Mouse (Mus musculus) bone marrow, adult 2 months (tissue): Measurements from ENCODE around the gene Sun2. TPM values are rescaled to one million over a fixed set of nuclear protein-coding genes. Genes with fewer than 3 reads are reported as not detected.

Source experiments
- H3K27ac ChIP-seq: fragments of 200-500 bp; 2 replicates; pipeline ENCODE4 v1.5.1; 2012; ENCODE audit warnings: low read depth, mild to moderate bottlenecking, control low read depth, inconsistent platforms, low read length; ENCODE audit not compliant: control insufficient read depth, poor library complexity, insufficient read depth
- H3K4me1 ChIP-seq: fragments of 200-500 bp; 2 replicates; pipeline ENCODE4 v1.6.1; 2011; ENCODE audit warnings: low read length; ENCODE audit not compliant: control insufficient read depth, insufficient read depth
- H3K4me3 ChIP-seq: fragments of 200-500 bp; replicated peaks from 2 replicates; pipeline ENCODE3; 2011; ENCODE audit warnings: mild to moderate bottlenecking, low read depth, low read length, control low read depth; ENCODE audit not compliant: control insufficient read depth
- CTCF ChIP-seq: fragments of 200-500 bp; IDR thresholded peaks from 2 replicates; pipeline ENCODE4 v1.5.1; 2011; ENCODE audit warnings: low read length, control low read depth; ENCODE audit not compliant: control insufficient read depth, insufficient read depth
- POLR2A ChIP-seq: fragments of 200-500 bp; IDR thresholded peaks from 2 replicates; pipeline ENCODE4 v1.6.1; 2011; ENCODE audit warnings: low read depth, mild to moderate bottlenecking, control low read depth, low read length, borderline replicate concordance; ENCODE audit not compliant: control insufficient read depth
- WGBS: fragments of 180-500 bp; shearing (Covaris S2); methylation state at CpG from one replicate; pipeline ENCODE4 v1.1.7; 2018; 5-methylcytosine and 5-hydroxymethylcytosine counted together
- polyA plus RNA-seq: library from polyadenylated mRNA; stranded (reverse); fragments of >200 nt; gene quantifications from 2 replicates; pipeline ENCODE4 v1.2.4, GENCODE M21; 2011; ENCODE audit warnings: low replicate concordance; ENCODE audit not compliant: missing spikeins, insufficient read depth, insufficient read length

Gene Sun2
- polyA plus RNA-seq, 1 experiment, result 147 TPM

GRCm38 (mm10) chr15:79752742-79753419 lies 10.5 kb upstream of the Sun2 start:
- Histone ChIP-seq H3K4me1 (peaks cover 13% of the 10 kb centered on the region), H3K27ac (peak overlapping the region; percentile 80)
- 26% methylated on average over 11 of the region's 11 CpGs for WGBS

GRCm38 (mm10) chr15:79751772-79752171 lies 9.4 kb upstream of the Sun2 start:
- Histone ChIP-seq H3K4me1 (peaks cover 8% of the 10 kb centered on the region), H3K27ac (peak overlapping the region; percentile 80), H3K4me3 (no peak overlapping the region)
- WGBS, result 30% methylated on average over 17 of the region's 17 CpGs
- 0 out of 2 replicates have a peak, but pooled peaks have one; percentile 31 for TF ChIP-seq POLR2A
- no peak for TF ChIP-seq CTCF

More at GRCm38 (mm10) chr15:79752742-79753419, 10.5 kb upstream of the Sun2 start:
- TF ChIP-seq POLR2A, result peak; percentile 46; the same call in 1 of the 2 replicates
- TF ChIP-seq CTCF, result peak; percentile 97
- H3K4me3 ChIP-seq, result no peak overlapping the region

- H3K4me1 ChIP-seq, result peaks cover 3% of the 10 kb centered on the region; the same call in 1 of the 2 replicates
- H3K4me3 ChIP-seq, result no peak overlapping the region
- no peak overlapping the region; the same call in 1 of the 2 replicates for H3K27ac ChIP-seq
- 80% methylated on average over 8 of the region's 8 CpGs for WGBS
- TF ChIP-seq POLR2A (no peak), CTCF (no peak)
Observed at GRCm38 (mm10) chr15:79750266-79750665, 7.9 kb upstream of the Sun2 start.

- TF ChIP-seq POLR2A (no peak), CTCF (no peak)
- H3K4me3 ChIP-seq, result no peak overlapping the region
- 26% methylated on average over 7 of the region's 7 CpGs for WGBS
- peaks cover 1% of the 10 kb centered on the region; the same call in 1 of the 2 replicates for H3K4me1 ChIP-seq
- H3K27ac ChIP-seq, result peak overlapping the region; percentile 62
Observed at GRCm38 (mm10) chr15:79749162-79749561, 6.8 kb upstream of the Sun2 start.

GRCm38 (mm10) chr15:79747998-79748397 lies 5.7 kb upstream of the Sun2 start:
- WGBS, result 84% methylated on average over 11 of the region's 11 CpGs
- no peak overlapping the region for H3K4me3 ChIP-seq
- H3K4me1 ChIP-seq, result peaks cover 2% of the 10 kb centered on the region; the same call in 1 of the 2 replicates
- TF ChIP-seq POLR2A (no peak), CTCF (peak; percentile 50; the same call in 1 of the 2 replicates)
- no peak overlapping the region for H3K27ac ChIP-seq

GRCm38 (mm10) chr15:79745883-79746282 lies 3.5 kb upstream of the Sun2 start:
- 89% methylated on average over 5 of the region's 5 CpGs for WGBS
- H3K4me1 ChIP-seq, result peaks cover 3% of the 10 kb centered on the region; the same call in 1 of the 2 replicates
- TF ChIP-seq CTCF, result no peak
- no peak for TF ChIP-seq POLR2A
- no peak overlapping the region for H3K4me3 ChIP-seq
- H3K27ac ChIP-seq, result no peak overlapping the region

- no peak overlapping the region for H3K27ac ChIP-seq
- H3K4me3 ChIP-seq, result no peak overlapping the region
- H3K4me1 ChIP-seq, result peaks cover 3% of the 10 kb centered on the region; the same call in 1 of the 2 replicates
- 86% methylated on average over 10 of the region's 10 CpGs for WGBS
- no peak for TF ChIP-seq POLR2A
- TF ChIP-seq CTCF, result no peak
Observed at GRCm38 (mm10) chr15:79745312-79745711, 3.0 kb upstream of the Sun2 start.

GRCm38 (mm10) chr15:79744742-79745141 lies 2.4 kb upstream of the Sun2 start:
- Histone ChIP-seq H3K4me3 (no peak overlapping the region), H3K4me1 (peaks cover 3% of the 10 kb centered on the region; the same call in 1 of the 2 replicates), H3K27ac (no peak overlapping the region)
- WGBS, result 81% methylated on average over 8 of the region's 8 CpGs
- TF ChIP-seq POLR2A, result no peak
- TF ChIP-seq CTCF, result no peak

GRCm38 (mm10) chr15:79744001-79744400 lies 1.7 kb upstream of the Sun2 start:
- Histone ChIP-seq H3K27ac (no peak overlapping the region), H3K4me1 (peaks cover 2% of the 10 kb centered on the region; the same call in 1 of the 2 replicates), H3K4me3 (no peak overlapping the region)
- TF ChIP-seq CTCF (no peak), POLR2A (no peak)
- 89% methylated on average over 11 of the region's 11 CpGs for WGBS
